Mouse (Mus musculus) limb, embryonic 13.5 days (tissue): ENCODE results near the gene Slc1a2. TPM values are rescaled to one million over a fixed set of nuclear protein-coding genes. Genes with fewer than 3 reads are reported as not detected.

Experiments
- ATAC-seq: fragments of 200-750 bp; cut with Nextera tagmentation; 2 replicates; pipeline ENCODE4 v1.8.0; 2017; ENCODE audit warnings: low read depth, moderate number of reproducible peaks, moderate TSS enrichment; ENCODE audit not compliant: low FRiP score
- H3K27ac ChIP-seq: fragments of 300-500 bp; sonication (generic); 2 replicates; pipeline ENCODE4 v1.5.1; 2015; ENCODE audit warnings: inconsistent platforms, mild to moderate bottlenecking, moderate library complexity
- H3K27me3 ChIP-seq: fragments of 300-500 bp; sonication (generic); 2 replicates; pipeline ENCODE4 v1.6.1; 2015; ENCODE audit warnings: mild to moderate bottlenecking, inconsistent platforms
- H3K36me3 ChIP-seq: fragments of 300-500 bp; sonication (generic); 2 replicates; pipeline ENCODE4 v1.6.1; 2015; ENCODE audit warnings: inconsistent platforms, mild to moderate bottlenecking, moderate library complexity
- H3K4me1 ChIP-seq: fragments of 300-500 bp; sonication (generic); 2 replicates; pipeline ENCODE4 v1.6.1; 2015; ENCODE audit warnings: inconsistent platforms
- H3K4me2 ChIP-seq: fragments of 300-500 bp; sonication (generic); replicated peaks from 2 replicates; pipeline ENCODE4 v1.6.1; 2015; ENCODE audit warnings: inconsistent platforms, mild to moderate bottlenecking, moderate library complexity
- H3K4me3 ChIP-seq: fragments of 300-500 bp; sonication (generic); 2 replicates; pipeline ENCODE4 v1.5.1; 2015; ENCODE audit warnings: moderate library complexity, mild to moderate bottlenecking, inconsistent platforms
- H3K9ac ChIP-seq: fragments of 300-500 bp; sonication (generic); 2 replicates; pipeline ENCODE4 v1.6.1; 2015; ENCODE audit warnings: mild to moderate bottlenecking, inconsistent platforms
- H3K9me3 ChIP-seq: fragments of 300-500 bp; sonication (generic); 2 replicates; pipeline ENCODE4 v1.6.1; 2016; ENCODE audit warnings: inconsistent platforms
- WGBS: fragments of 180-500 bp; shearing (Covaris S2); methylation state at CpG from one replicate; pipeline ENCODE4 v1.1.7; 2015; 5-methylcytosine and 5-hydroxymethylcytosine counted together
- polyA plus RNA-seq: library from polyadenylated mRNA; unstranded; fragments of >200 nt; fragmentation: Nextera tagmentation; extraction: Ambion mirVana; gene quantifications from 2 replicates; pipeline ENCODE4 v1.2.1, GENCODE M21; 2015

Slc1a2 gene
- 1.0 TPM in 2 replicates for polyA plus RNA-seq

DNA sequence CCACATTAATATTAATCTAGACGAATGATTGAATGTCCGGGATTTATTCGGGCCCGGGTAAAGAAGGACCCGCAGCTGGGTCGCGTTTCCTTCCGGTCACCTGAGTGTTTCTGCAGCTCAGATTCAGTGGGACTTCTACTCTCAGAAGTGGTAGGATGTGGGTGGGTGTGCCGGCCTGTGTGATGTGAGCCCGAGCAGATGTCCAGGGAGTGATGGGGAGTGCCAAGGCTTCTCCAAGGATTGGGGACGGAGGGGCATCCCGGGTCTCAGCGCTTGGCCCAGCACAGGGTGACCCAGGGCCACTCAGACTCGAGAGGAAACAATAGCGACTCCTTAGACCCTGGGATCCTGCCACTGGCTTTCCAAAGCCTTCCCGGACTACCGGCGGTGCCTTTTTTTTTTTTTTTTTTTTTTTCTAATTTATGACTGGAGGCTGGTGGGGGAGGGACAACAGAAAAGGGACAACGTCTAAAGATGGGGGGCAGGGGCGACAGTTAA is at the start of gene Slc1a2:
Gene Slc1a2 (plus strand): TSS at position 497 of the 498 bp plus-strand sequence.
- H3K9ac ChIP-seq: peak within 1 kb of the TSS; percentile 70
- peak within 1 kb of the TSS; percentile 96 for H3K4me2 ChIP-seq
- no peaks in the 10 kb centered on the region for H3K36me3 ChIP-seq
- peak; percentile 30; the same call in 1 of the 2 replicates for ATAC-seq
- peak within 1 kb of the TSS; percentile 67 for H3K4me3 ChIP-seq
- no peak within 1 kb of the TSS for H3K27ac ChIP-seq
- peaks cover 73% of the 10 kb centered on the region for H3K27me3 ChIP-seq
- no peaks in the 10 kb centered on the region for H3K9me3 ChIP-seq
- H3K4me1 ChIP-seq: peaks cover 17% of the 10 kb centered on the region
- under 1% methylated on average over 20 of the region's 20 CpGs for WGBS

DNA sequence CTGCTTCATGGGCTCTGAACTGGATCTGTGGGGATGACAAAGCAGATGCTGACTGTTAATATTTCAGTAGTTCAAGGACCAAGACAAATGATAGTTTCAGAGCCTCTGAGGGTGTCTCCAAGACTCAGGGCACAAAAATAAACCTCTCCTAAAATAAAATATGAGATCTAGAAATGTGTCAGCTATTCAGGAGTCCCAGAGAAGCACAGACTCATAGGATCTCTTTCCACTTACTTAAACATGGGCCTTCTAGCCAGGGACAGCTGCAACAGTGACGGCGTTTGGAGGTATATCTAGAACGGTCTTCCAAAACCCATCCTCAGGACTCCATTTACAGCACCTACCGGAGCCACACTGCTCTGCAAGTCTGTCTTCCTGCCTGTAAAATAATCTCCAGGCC is 48.0 kb upstream of the Slc1a2 start:
- 93% methylated on average over 4 of the region's 4 CpGs for WGBS

DNA sequence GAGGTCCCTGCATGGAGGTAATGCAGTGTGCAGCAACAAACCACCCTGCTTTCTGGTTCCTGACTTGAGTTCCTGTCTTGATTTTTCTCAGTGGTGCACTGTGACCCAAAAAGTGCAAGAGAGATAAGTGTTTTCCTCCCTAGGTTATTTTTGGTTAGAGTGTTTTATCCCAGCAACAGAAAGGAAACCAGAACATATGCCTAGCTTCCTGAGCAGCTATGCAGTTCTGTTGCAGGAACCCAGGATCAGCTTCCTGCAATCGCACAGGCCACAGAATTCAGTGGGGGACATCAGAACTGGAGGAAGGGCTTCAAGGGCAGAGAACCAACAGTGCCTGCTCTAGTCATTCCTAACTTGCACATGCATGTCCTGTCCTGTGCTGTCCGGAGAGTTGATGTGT is 41.8 kb upstream of the Slc1a2 start:
- no peak overlapping the region for H3K4me2 ChIP-seq
- H3K4me3 ChIP-seq: no peak overlapping the region
- H3K27me3 ChIP-seq: no peaks in the 10 kb centered on the region
- H3K9ac ChIP-seq: no peak overlapping the region
- ATAC-seq: no peak
- no peaks in the 10 kb centered on the region for H3K36me3 ChIP-seq
- no peak overlapping the region for H3K27ac ChIP-seq
- H3K9me3 ChIP-seq: no peaks in the 10 kb centered on the region
- no peaks in the 10 kb centered on the region for H3K4me1 ChIP-seq
- 62% methylated on average over 2 of the region's 2 CpGs for WGBS

More for the DNA sequence above, 48.0 kb upstream of the Slc1a2 start:
- Histone ChIP-seq H3K9me3 (no peaks in the 10 kb centered on the region), H3K36me3 (no peaks in the 10 kb centered on the region), H3K4me3 (no peak overlapping the region), H3K27me3 (no peaks in the 10 kb centered on the region), H3K4me1 (no peaks in the 10 kb centered on the region), H3K4me2 (no peak overlapping the region), H3K9ac (no peak overlapping the region), H3K27ac (no peak overlapping the region)
- ATAC-seq: no peak

DNA sequence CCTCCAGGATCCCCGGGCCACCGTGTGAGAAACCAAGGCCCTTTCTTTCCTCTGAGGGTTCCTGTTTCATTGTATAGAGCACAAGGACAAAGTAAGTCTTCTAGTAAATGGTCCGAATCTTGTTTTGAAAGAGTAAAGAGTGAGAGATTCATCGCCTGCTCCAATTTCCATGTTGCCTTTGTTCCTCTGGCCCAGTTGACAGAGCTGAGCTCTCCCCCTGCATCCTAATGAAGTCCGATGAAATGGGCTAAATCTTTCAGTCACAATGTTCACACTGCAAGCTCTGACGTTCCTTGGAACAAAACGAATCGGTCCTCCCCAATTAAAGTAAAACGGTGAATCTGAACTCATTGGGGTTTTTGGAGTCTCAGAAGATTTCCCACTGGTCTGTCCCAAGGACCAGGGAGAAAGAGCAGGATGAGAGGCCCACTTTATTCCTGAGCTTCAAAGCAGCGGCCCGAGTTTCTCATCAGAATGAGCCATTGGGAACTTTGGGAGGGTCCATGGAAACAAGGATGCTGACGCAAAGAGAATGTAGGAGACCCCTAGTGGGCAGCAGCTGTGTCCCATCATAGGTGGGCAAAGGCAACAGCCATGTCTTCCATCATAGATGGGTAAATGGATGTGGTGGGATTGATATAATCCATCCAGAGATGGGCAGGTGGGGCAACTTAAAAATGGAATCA is 37.6 kb upstream of the Slc1a2 start:
- Histone ChIP-seq H3K9me3 (no peaks in the 10 kb centered on the region), H3K9ac (no peak overlapping the region), H3K4me3 (no peak overlapping the region), H3K36me3 (no peaks in the 10 kb centered on the region), H3K4me2 (no peak overlapping the region), H3K27me3 (no peaks in the 10 kb centered on the region), H3K4me1 (no peaks in the 10 kb centered on the region), H3K27ac (no peak overlapping the region)
- no peak for ATAC-seq
- WGBS: 83% methylated on average over 12 of the region's 12 CpGs

DNA sequence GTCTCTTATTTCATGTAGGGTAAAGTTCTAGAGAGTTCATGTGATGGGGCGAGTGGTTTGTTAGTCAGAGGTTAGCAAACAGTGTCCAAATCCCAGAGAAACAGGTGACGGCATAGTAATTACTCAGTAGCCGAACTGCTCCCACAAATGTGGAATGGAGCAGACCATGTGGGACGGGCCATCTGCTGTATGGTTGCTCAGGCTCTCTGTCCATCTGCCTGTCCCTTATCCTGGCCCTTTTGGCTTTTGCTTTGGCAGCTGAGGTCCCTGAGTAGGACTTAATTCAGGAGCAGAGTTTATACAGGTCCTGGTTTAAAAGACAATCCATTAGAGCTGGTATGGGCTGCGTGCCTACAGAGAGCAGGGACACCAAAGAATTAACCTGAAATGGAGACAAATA is 36.3 kb upstream of the Slc1a2 start:
- Histone ChIP-seq H3K4me2 (no peak overlapping the region), H3K4me3 (no peak overlapping the region), H3K9ac (no peak overlapping the region), H3K27ac (no peak overlapping the region), H3K9me3 (no peaks in the 10 kb centered on the region), H3K4me1 (no peaks in the 10 kb centered on the region), H3K27me3 (no peaks in the 10 kb centered on the region), H3K36me3 (no peaks in the 10 kb centered on the region)
- 83% methylated on average over 5 of the region's 5 CpGs for WGBS
- ATAC-seq: no peak

DNA sequence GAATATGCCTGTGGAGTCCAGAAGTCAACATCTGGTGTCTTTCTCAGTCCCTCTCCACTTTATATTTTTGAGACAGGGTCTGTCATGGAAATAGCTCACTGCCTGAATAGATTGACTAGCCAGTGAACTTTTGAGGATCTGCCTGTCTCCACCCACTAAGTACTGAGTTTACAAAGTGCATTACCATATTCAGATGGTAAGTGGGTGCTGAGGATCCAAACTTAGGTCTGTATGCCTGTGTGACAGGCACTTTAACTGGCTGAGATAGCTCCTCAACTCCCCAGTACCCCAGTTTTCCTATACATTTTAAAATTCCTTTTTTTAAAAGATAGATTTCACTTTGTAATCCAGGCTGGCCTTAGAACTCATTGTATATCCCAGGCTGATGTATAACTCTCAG is 35.5 kb upstream of the Slc1a2 start:
- H3K4me3 ChIP-seq: no peak overlapping the region
- no peaks in the 10 kb centered on the region for H3K27me3 ChIP-seq
- H3K4me1 ChIP-seq: no peaks in the 10 kb centered on the region
- no peaks in the 10 kb centered on the region for H3K9me3 ChIP-seq
- ATAC-seq: no peak
- H3K9ac ChIP-seq: no peak overlapping the region
- H3K36me3 ChIP-seq: no peaks in the 10 kb centered on the region
- H3K27ac ChIP-seq: no peak overlapping the region
- no peak overlapping the region for H3K4me2 ChIP-seq

DNA sequence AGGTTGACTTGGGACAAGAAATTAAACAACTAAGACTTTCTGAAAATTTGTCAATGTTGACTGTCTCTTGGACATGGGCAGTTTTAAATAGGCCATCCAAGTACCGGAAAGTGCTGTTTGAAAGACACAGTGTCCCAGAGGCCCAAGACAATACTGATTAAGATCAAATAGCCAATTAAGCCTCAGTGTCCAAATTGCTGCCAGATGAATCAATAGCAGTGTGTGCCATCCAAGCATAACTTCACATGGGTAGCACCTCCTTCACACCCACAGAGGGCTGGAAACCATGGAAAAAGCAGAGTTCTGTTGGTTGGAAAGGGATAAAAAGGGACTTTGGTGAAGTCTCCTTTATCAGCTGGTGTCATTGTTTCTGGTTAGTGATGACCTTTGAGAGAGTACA is 33.9 kb upstream of the Slc1a2 start:
- no peak overlapping the region for H3K27ac ChIP-seq

DNA sequence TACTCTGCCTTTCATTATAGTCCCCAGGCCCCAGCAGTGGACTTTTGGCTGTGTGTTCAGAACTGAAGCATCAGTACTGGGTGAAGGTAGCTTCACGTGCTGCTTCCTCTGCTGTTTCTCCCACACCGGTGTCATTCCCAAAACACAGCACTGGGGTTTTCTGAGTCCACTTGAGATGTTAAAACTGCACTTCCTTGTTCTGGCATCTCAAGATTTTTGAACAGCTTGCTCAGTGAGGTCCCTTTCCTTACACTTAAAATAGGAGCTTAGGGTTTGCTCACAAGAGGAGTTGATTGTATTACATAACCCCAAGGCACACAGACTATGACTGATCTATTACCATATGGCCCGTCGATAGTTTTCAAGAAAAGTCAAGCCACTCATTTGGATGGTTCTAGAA is 26.1 kb upstream of the Slc1a2 start:
- Histone ChIP-seq H3K27ac (no peak overlapping the region), H3K4me2 (no peak overlapping the region), H3K4me3 (no peak overlapping the region), H3K9ac (no peak overlapping the region), H3K27me3 (no peaks in the 10 kb centered on the region), H3K9me3 (no peaks in the 10 kb centered on the region), H3K4me1 (no peaks in the 10 kb centered on the region), H3K36me3 (no peaks in the 10 kb centered on the region)
- 91% methylated on average over 4 of the region's 4 CpGs for WGBS
- no peak for ATAC-seq

More for the DNA sequence above, 33.9 kb upstream of the Slc1a2 start:
- Histone ChIP-seq H3K4me2 (no peak overlapping the region), H3K4me1 (no peaks in the 10 kb centered on the region), H3K36me3 (no peaks in the 10 kb centered on the region), H3K9me3 (no peaks in the 10 kb centered on the region), H3K9ac (no peak overlapping the region), H3K27me3 (no peaks in the 10 kb centered on the region), H3K4me3 (no peak overlapping the region)
- 88% methylated on average over 1 of the region's 1 CpGs for WGBS
- ATAC-seq: no peak

DNA sequence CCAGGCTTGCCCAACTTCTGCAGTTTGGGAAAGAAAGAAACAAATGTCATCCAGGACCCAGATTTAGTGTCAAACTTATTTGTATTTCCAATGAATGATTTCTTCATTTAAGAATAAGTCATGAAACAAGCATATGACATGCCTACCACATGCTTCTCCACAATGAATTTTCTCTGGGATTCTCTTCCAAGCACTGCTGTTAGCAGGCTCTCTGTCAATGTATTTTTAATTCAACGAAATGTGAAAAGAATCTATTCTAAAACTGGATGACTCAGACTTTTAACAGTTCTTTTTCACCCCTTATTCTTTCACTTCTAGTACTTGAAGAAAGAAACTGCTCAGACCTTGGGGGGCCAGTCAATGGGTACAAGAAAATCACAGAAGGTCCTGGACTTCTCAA is 24.4 kb upstream of the Slc1a2 start:
- no peaks in the 10 kb centered on the region for H3K9me3 ChIP-seq
- no peak overlapping the region for H3K4me3 ChIP-seq
- ATAC-seq: no peak
- no peaks in the 10 kb centered on the region for H3K4me1 ChIP-seq
- no peak overlapping the region for H3K4me2 ChIP-seq
- no peak overlapping the region for H3K27ac ChIP-seq
- WGBS: 87% methylated on average over 1 of the region's 1 CpGs
- H3K36me3 ChIP-seq: no peaks in the 10 kb centered on the region
- H3K27me3 ChIP-seq: no peaks in the 10 kb centered on the region
- H3K9ac ChIP-seq: no peak overlapping the region

DNA sequence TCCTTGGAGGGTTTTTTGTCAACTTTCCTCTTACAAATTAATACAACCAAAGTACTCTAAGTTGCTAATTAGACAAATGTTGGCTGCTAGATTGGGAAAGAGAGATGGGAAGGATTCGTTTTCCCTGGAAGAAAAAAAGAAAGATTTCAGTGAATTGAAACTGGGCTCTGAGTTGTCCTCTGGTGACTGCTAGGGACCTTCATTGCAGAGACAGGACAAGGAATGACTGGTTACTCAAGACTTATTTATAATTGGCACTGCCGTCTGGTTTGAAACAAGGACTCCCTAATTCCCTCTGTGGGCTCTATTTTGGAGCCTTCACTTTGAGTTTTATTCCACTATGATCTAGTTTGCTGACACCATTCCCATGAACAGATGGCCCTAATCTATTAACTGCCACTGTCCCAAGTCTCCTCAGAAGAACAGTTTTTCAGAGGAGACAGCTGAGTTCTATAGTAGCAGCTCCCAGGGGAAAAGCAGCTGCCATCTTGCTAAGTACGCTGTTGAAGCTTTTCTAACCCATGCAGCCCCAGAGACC is 22.9 kb upstream of the Slc1a2 start:
- 67% methylated on average over 3 of the region's 3 CpGs for WGBS
- peaks cover 1% of the 10 kb centered on the region; the same call in 1 of the 2 replicates for H3K36me3 ChIP-seq
- H3K9me3 ChIP-seq: no peaks in the 10 kb centered on the region
- ATAC-seq: no peak
- H3K27ac ChIP-seq: no peak overlapping the region
- H3K27me3 ChIP-seq: 0 out of 2 replicates have a peak, but pooled peaks cover 2% of the 10 kb centered on the region
- no peak overlapping the region for H3K9ac ChIP-seq
- no peak overlapping the region for H3K4me3 ChIP-seq
- no peak overlapping the region for H3K4me2 ChIP-seq
- H3K4me1 ChIP-seq: no peaks in the 10 kb centered on the region

DNA sequence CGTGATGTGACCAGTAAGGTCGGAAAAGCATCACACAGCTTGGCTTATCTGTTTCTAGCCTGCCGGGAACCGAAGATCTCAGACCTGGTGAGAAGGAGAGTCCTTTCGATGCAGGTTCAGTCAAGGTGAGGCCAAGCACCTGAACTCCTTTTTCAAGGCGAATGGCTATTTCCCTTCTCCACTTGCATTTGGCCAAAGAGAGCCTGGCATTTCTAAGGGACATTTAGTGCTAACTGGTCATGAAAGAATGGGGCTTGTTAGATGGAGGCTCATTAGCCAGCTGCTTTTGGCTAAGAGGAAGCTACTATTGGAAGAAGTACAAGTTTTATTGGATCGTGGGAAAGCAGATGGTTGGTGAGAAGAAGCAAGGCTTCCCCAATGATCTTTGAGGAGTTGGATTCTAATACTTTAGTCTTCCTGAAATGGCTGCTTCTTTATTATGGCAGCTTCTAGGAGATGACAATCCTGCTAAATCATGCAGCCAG is 22.3 kb upstream of the Slc1a2 start:
- Histone ChIP-seq H3K9ac (no peak overlapping the region), H3K9me3 (no peaks in the 10 kb centered on the region), H3K4me2 (no peak overlapping the region), H3K4me3 (no peak overlapping the region), H3K36me3 (peaks cover 4% of the 10 kb centered on the region; the same call in 1 of the 2 replicates), H3K27me3 (0 out of 2 replicates have a peak, but pooled peaks cover 2% of the 10 kb centered on the region), H3K4me1 (no peaks in the 10 kb centered on the region), H3K27ac (no peak overlapping the region)
- 92% methylated on average over 7 of the region's 7 CpGs for WGBS
- no peak for ATAC-seq

DNA sequence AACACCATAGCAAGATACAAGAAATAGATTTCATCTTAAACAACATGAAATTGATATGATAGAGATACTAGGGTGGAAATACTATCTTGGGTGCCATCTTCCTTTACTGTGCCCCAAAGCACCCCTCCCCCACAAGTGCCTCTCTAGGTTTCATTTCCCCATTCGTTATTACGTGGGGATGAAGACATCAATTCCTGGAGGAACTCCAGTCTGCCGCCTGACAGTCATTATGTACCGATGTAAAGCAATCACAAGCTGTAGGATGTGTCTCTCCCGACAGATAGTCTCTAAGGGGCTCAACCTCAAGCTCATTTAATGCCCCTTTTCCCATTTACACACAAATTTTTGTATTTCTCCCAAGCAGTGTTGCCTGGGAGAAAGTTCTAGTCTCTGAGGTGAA is 20.3 kb upstream of the Slc1a2 start:
- Histone ChIP-seq H3K27me3 (0 out of 2 replicates have a peak, but pooled peaks cover 2% of the 10 kb centered on the region), H3K4me1 (no peaks in the 10 kb centered on the region), H3K27ac (no peak overlapping the region), H3K4me3 (no peak overlapping the region), H3K9ac (no peak overlapping the region), H3K4me2 (no peak overlapping the region), H3K36me3 (peaks cover 14% of the 10 kb centered on the region), H3K9me3 (no peaks in the 10 kb centered on the region)
- no peak for ATAC-seq
- 57% methylated on average over 5 of the region's 5 CpGs for WGBS
